Mouse (Mus musculus): ENCODE measurements at regions not wholly inside any gene's neighbourhood (a gene's known extent, or its start where the extent isn't known, plus 50 kb on each side); places are given as distances from the start of the nearest gene placed in this dataset.
"Not testable (repeated sequence)": the region's sequence is repeated elsewhere in the genome, so short reads cannot be mapped to it uniquely, and the experiment has no call there.

GRCm38 (mm10) chr6:19975898-19976297 lies 1109.8 kb downstream of the Ankrd7 start:
- Histone ChIP-seq H3K27me3 (ENCODE audit: insufficient read depth, low read length) (no peaks in the 10 kb centered on the region), H3K4me1 (replicated peaks; ENCODE audit: insufficient read depth, low read length) (no peaks in the 10 kb centered on the region), H3K9ac (ENCODE audit: low read depth, low read length) (no peak overlapping the region), H3K4me3 (replicated peaks; ENCODE audit: low read depth, low read length) (no peak overlapping the region), H3K4me2 (ENCODE audit: low read length) (no peak overlapping the region), H3K36me3 (ENCODE audit: insufficient read depth, low read length) (no peaks in the 10 kb centered on the region), H3K27ac (no peak overlapping the region), H3K9me3 (replicated peaks; ENCODE audit: low read length) (no peaks in the 10 kb centered on the region)
- WGBS: 21% methylated on average over 1 of the region's 1 CpGs
- TF ChIP-seq CTCF (IDR thresholded peaks at IDR 0.05; ENCODE audit: low read depth): no peak
- no peak for DNase-seq (ENCODE audit: low spot score)
- ATAC-seq (replicated peaks; ENCODE audit: low FRiP score, low read depth): no peak

DNA sequence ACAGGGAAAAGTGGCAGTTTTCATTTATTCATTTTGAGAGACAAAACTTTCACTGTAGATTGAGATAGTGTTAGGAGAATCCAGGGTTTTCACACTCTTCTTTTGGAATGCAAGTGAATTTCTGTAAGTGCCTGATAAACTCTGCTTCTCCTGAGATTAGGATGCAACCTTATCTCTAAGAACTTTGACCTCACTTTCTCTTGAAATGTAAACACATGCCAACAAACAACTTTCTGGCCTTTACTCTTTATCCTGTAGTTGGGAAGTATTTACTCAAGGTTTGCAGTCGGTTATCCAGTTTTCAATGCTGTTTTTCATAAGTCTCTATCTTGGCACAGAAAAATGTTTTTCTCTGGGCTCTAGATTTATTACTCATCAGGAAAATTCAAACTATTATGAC lies 1125.7 kb downstream of the Ankrd7 start:
- no peak for TF ChIP-seq CTCF (IDR thresholded peaks at IDR 0.05; ENCODE audit: low read depth)
- H3K36me3 ChIP-seq (ENCODE audit: insufficient read depth, low read length): no peaks in the 10 kb centered on the region
- WGBS: 51% methylated on average over 1 of the region's 1 CpGs
- no peaks in the 10 kb centered on the region for H3K9me3 ChIP-seq (replicated peaks; ENCODE audit: low read length)
- no peak overlapping the region for H3K4me2 ChIP-seq (ENCODE audit: low read length)
- H3K9ac ChIP-seq (ENCODE audit: low read depth, low read length): no peak overlapping the region
- H3K27me3 ChIP-seq (ENCODE audit: insufficient read depth, low read length): no peaks in the 10 kb centered on the region
- DNase-seq (ENCODE audit: low spot score) (no peak), ATAC-seq (replicated peaks; ENCODE audit: low FRiP score, low read depth) (no peak)
- no peak overlapping the region for H3K4me3 ChIP-seq (replicated peaks; ENCODE audit: low read depth, low read length)
- H3K27ac ChIP-seq: no peak overlapping the region
- H3K4me1 ChIP-seq (replicated peaks; ENCODE audit: insufficient read depth, low read length): no peaks in the 10 kb centered on the region

- H3K4me3 ChIP-seq (replicated peaks; ENCODE audit: low read depth, low read length): no peak overlapping the region
- DNase-seq (ENCODE audit: low spot score) (no peak), ATAC-seq (replicated peaks; ENCODE audit: low FRiP score, low read depth) (no peak)
- no peaks in the 10 kb centered on the region for H3K4me1 ChIP-seq (replicated peaks; ENCODE audit: insufficient read depth, low read length)
- no peak overlapping the region for H3K4me2 ChIP-seq (ENCODE audit: low read length)
- no peaks in the 10 kb centered on the region for H3K9me3 ChIP-seq (replicated peaks; ENCODE audit: low read length)
- no peak overlapping the region for H3K9ac ChIP-seq (ENCODE audit: low read depth, low read length)
- no peak for TF ChIP-seq CTCF (IDR thresholded peaks at IDR 0.05; ENCODE audit: low read depth)
- no peaks in the 10 kb centered on the region for H3K27me3 ChIP-seq (ENCODE audit: insufficient read depth, low read length)
- no peak overlapping the region for H3K27ac ChIP-seq
- H3K36me3 ChIP-seq (ENCODE audit: insufficient read depth, low read length): no peaks in the 10 kb centered on the region
These were observed 1162.3 kb downstream of the Ankrd7 start for GRCm38 (mm10) chr6:20028466-20028865.

- H3K9me3 ChIP-seq (replicated peaks; ENCODE audit: low read length): no peaks in the 10 kb centered on the region
- no peak overlapping the region for H3K27ac ChIP-seq
- peak; percentile 61 for DNase-seq (ENCODE audit: low spot score)
- no peaks in the 10 kb centered on the region for H3K27me3 ChIP-seq (ENCODE audit: insufficient read depth, low read length)
- no peaks in the 10 kb centered on the region for H3K4me1 ChIP-seq (replicated peaks; ENCODE audit: insufficient read depth, low read length)
- no peak for TF ChIP-seq CTCF (IDR thresholded peaks at IDR 0.05; ENCODE audit: low read depth)
- no peak for ATAC-seq (replicated peaks; ENCODE audit: low FRiP score, low read depth)
- WGBS: 42% methylated on average over 1 of the region's 1 CpGs
- H3K36me3 ChIP-seq (ENCODE audit: insufficient read depth, low read length): no peaks in the 10 kb centered on the region
- H3K9ac ChIP-seq (ENCODE audit: low read depth, low read length): no peak overlapping the region
- no peak overlapping the region for H3K4me3 ChIP-seq (replicated peaks; ENCODE audit: low read depth, low read length)
- H3K4me2 ChIP-seq (ENCODE audit: low read length): no peak overlapping the region
These were observed 1171.7 kb downstream of the Ankrd7 start for GRCm38 (mm10) chr6:20037769-20038168.

- Histone ChIP-seq H3K9me3 (replicated peaks; ENCODE audit: low read length) (no peaks in the 10 kb centered on the region), H3K36me3 (ENCODE audit: insufficient read depth, low read length) (no peaks in the 10 kb centered on the region), H3K27me3 (ENCODE audit: insufficient read depth, low read length) (no peaks in the 10 kb centered on the region), H3K27ac (no peak overlapping the region), H3K4me2 (ENCODE audit: low read length) (no peak overlapping the region), H3K4me1 (replicated peaks; ENCODE audit: insufficient read depth, low read length) (no peaks in the 10 kb centered on the region), H3K9ac (ENCODE audit: low read depth, low read length) (no peak overlapping the region), H3K4me3 (replicated peaks; ENCODE audit: low read depth, low read length) (no peak overlapping the region)
- TF ChIP-seq CTCF (IDR thresholded peaks at IDR 0.05; ENCODE audit: low read depth): no peak
- DNase-seq (ENCODE audit: low spot score) (no peak), ATAC-seq (replicated peaks; ENCODE audit: low FRiP score, low read depth) (no peak)
These were observed 1136.6 kb upstream of the Kcnd2 start for GRCm38 (mm10) chr6:20078666-20079065.

GRCm38 (mm10) chr6:20092057-20092917 lies 1123.0 kb upstream of the Kcnd2 start:
- no peak overlapping the region for H3K4me3 ChIP-seq (replicated peaks; ENCODE audit: low read depth, low read length)
- no peaks in the 10 kb centered on the region for H3K4me1 ChIP-seq (replicated peaks; ENCODE audit: insufficient read depth, low read length)
- no peaks in the 10 kb centered on the region for H3K27me3 ChIP-seq (ENCODE audit: insufficient read depth, low read length)
- H3K27ac ChIP-seq: no peak overlapping the region
- no peaks in the 10 kb centered on the region for H3K36me3 ChIP-seq (ENCODE audit: insufficient read depth, low read length)
- H3K4me2 ChIP-seq (ENCODE audit: low read length): no peak overlapping the region
- no peak for TF ChIP-seq CTCF (IDR thresholded peaks at IDR 0.05; ENCODE audit: low read depth)
- no peak overlapping the region for H3K9ac ChIP-seq (ENCODE audit: low read depth, low read length)
- DNase-seq (ENCODE audit: low spot score): peak; percentile 68
- WGBS: 59% methylated on average over 10 of the region's 10 CpGs
- ATAC-seq (replicated peaks; ENCODE audit: low FRiP score, low read depth): no peak
- H3K9me3 ChIP-seq (replicated peaks; ENCODE audit: low read length): no peaks in the 10 kb centered on the region

GRCm38 (mm10) chr6:20133991-20134390 lies 1081.3 kb upstream of the Kcnd2 start:
- not testable (repeated sequence) for H3K27ac ChIP-seq; H3K4me1 ChIP-seq (replicated peaks; ENCODE audit: insufficient read depth, low read length); H3K27me3 ChIP-seq (ENCODE audit: insufficient read depth, low read length); H3K4me2 ChIP-seq (ENCODE audit: low read length); DNase-seq (ENCODE audit: low spot score); H3K9ac ChIP-seq (ENCODE audit: low read depth, low read length); H3K36me3 ChIP-seq (ENCODE audit: insufficient read depth, low read length); H3K4me3 ChIP-seq (replicated peaks; ENCODE audit: low read depth, low read length); H3K9me3 ChIP-seq (replicated peaks; ENCODE audit: low read length); ATAC-seq (replicated peaks; ENCODE audit: low FRiP score, low read depth)
- 97% methylated on average over 22 of the region's 22 CpGs for WGBS
